Mouse (Mus musculus) testis, adult 2 months (tissue): ENCODE data around the gene Tnfsf9.

Experiments
- CTCF ChIP-seq: fragments of 200-500 bp; IDR thresholded peaks from 2 replicates; pipeline ENCODE4 v1.5.1; 2012; ENCODE audit warnings: low read depth, mild to moderate bottlenecking, inconsistent platforms, low read length, moderate library complexity; ENCODE audit not compliant: control insufficient read depth, insufficient read depth, insufficient replicate concordance
- POLR2A ChIP-seq: fragments of 200-500 bp; IDR thresholded peaks from 2 replicates; pipeline ENCODE4 v1.6.1; 2012; ENCODE audit warnings: low read depth, mild to moderate bottlenecking, inconsistent platforms, low read length, moderate library complexity; ENCODE audit not compliant: control insufficient read depth

DNA sequence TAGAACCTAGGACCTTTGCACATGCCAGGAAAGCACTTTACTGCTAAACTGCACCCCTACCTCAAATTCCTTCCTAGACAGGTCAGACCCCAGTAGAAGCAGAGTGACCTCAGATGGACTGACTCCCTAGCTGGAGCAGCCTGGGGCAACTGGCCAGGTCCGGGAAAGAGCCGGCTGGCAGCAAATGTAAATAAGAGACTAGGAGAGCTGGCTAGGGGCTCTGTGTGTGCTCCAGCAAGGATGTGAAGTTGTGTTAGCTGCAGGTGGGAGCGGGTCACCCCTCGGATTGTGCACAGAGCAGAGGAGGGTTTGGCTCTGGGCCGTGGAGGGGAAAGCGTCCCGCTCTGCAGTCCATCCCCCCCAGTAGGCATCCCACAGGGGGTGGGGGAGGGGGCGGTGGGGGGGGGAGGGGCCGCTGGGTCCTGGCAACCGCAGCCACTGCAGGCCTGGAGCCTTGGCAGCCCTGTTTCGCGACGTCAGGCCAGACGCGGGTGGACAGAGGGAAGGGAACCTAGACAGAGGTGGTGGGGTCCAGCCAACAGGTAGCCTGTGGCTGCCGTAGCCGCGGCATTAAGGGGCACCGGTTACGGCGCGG is 46.1 kb upstream of the Tnfsf9 start, which contains the start of gene Crb3:
- TF ChIP-seq CTCF, result no peak
- no peak for TF ChIP-seq POLR2A
